Mouse (Mus musculus): Measurements from ENCODE around the gene Stk26. TPM values are rescaled to one million over a fixed set of nuclear protein-coding genes. Genes with fewer than 3 reads are reported as not detected.

The Stk26 gene
- polyA plus RNA-seq, 1 experiment: not detected

DNA sequence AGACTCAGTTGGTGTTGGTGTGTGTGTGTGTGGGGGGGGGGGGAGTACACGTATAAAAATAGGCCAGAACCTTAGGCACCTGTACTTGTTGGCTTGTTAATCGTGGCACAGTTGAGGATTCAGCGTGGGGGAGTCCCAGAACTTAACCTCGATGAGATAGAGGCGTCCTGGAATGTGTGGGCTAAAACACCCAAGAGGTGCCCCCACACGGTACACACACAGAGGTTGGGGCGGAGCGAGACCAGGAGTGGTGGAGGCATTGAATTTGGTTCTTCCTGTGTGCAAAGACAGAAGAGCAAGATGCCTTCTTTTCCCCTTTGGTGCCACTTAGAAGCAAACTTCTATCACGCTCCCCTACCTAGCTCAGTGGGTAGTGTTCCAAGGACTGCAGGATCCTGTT is 1.2 kb downstream of the Stk26 start:
- H3K36me3 ChIP-seq (ENCODE audit: control insufficient read depth, insufficient read depth): no peaks in the 10 kb centered on the region
- no peak for TF ChIP-seq POLR2AphosphoS2 (IDR thresholded peaks at IDR 0.05; ENCODE audit: insufficient read length, low read depth)
- TF ChIP-seq SRF (IDR thresholded peaks at IDR 0.05; ENCODE audit: control insufficient read depth, insufficient read length, low read depth): no peak
- TF ChIP-seq TCF3 (IDR thresholded peaks at IDR 0.05; ENCODE audit: insufficient read length, low read depth): no peak
- TF ChIP-seq MYOD1 (IDR thresholded peaks at IDR 0.05; ENCODE audit: control insufficient read depth in 1 of 3, insufficient read length in 2 of 3, low read depth in 2 of 3): no peak
- no peak for TF ChIP-seq TCF12 (IDR thresholded peaks at IDR 0.05; ENCODE audit: insufficient read depth, poor library complexity, severe bottlenecking)
- no peak for TF ChIP-seq REST (IDR thresholded peaks at IDR 0.05; ENCODE audit: insufficient read depth, insufficient read length)
- TF ChIP-seq POLR2A (IDR thresholded peaks at IDR 0.05; ENCODE audit: insufficient read length, low read depth): no peak
- no peak for TF ChIP-seq USF1 (IDR thresholded peaks at IDR 0.05; ENCODE audit: low read depth)
- no peak for TF ChIP-seq E2F4 (IDR thresholded peaks at IDR 0.05; ENCODE audit: insufficient read depth)
- no peak for TF ChIP-seq MYOG (IDR thresholded peaks at IDR 0.05; ENCODE audit: control insufficient read depth in 1 of 3, insufficient read depth in 1 of 3, insufficient read length in 2 of 3, low read depth in 2 of 3)
- TF ChIP-seq CEBPB (IDR thresholded peaks at IDR 0.05; ENCODE audit: insufficient read depth, poor library complexity, severe bottlenecking): no peak
- no peak for TF ChIP-seq MAX (IDR thresholded peaks at IDR 0.05; ENCODE audit: low read depth)
- no peak overlapping the region for H3ac ChIP-seq (ENCODE audit: control insufficient read depth, insufficient read length)
- no peak overlapping the region for H3K4me2 ChIP-seq (ENCODE audit: low read depth)
- H3K27me3 ChIP-seq (ENCODE audit: control insufficient read depth, insufficient read depth, insufficient read length): no peaks in the 10 kb centered on the region
- H3K4me3 ChIP-seq: no peak overlapping the region
- H3K79me2 ChIP-seq (ENCODE audit: control insufficient read depth, insufficient read depth): no peaks in the 10 kb centered on the region

DNA sequence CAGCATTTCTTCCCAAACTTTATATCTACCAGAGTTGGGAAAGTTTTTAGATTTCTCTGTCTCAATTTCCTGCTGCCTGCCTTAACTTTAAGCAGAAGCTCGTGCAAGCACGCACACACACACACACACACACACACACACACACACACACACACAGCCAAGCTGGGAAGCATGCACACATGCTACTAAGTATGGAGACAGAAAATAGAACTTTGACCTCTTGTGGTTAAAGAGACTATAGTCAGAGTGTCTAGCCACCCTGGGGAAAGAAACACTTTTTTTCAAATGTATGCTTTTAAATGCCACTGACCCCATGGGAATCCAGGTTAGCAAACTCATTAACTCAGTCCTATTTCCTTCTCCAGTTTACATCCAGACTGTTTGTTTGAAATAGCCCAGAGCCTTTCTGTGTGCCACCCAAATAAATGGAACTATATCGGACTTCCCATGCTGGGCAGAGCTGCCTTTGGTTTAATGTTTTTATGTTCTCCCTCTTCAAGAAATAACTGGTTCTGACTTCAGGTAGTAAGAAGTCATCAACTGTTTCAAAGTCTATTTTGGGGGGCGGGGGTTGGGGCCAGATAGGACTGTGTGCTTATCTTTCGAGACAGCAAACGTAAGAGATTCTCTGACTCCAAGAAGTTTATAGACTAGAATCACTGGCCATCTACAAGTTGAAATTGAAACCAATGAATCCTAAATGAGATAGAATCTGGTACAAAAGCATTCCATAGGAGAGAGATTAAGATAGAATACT is 9.8 kb downstream of the Stk26 start:
- TF ChIP-seq CEBPB (IDR thresholded peaks at IDR 0.05; ENCODE audit: insufficient read depth, poor library complexity, severe bottlenecking): no peak
- no peak for TF ChIP-seq POLR2A (IDR thresholded peaks at IDR 0.05; ENCODE audit: insufficient read length, low read depth)
- no peak for TF ChIP-seq MAX (IDR thresholded peaks at IDR 0.05; ENCODE audit: low read depth)

DNA sequence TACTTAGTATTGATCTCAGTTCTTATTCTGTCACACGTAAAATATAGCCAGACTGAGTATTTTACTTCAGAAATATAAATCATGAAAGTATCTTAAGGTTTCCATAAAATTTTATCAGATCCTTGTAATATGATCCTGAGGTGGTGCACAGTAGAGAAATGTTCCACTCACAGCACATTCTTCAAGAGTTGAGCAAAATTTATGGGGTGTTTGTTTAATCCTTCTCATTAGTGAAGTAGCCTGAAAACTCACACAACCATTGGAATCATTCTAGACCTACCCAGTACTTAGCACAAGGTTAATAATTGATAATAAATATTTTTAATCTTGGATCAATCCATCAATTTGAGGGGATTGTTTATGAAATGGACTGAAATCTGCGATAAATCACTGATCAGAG is 22.9 kb downstream of the Stk26 start:
- no peak overlapping the region for H3ac ChIP-seq (ENCODE audit: control insufficient read depth, insufficient read length)
- H3K79me2 ChIP-seq (ENCODE audit: control insufficient read depth, insufficient read depth): no peaks in the 10 kb centered on the region
- no peaks in the 10 kb centered on the region for H3K36me3 ChIP-seq (ENCODE audit: control insufficient read depth, insufficient read depth)
- H3K4me2 ChIP-seq (ENCODE audit: low read depth): no peak overlapping the region
- TF ChIP-seq SRF (IDR thresholded peaks at IDR 0.05; ENCODE audit: control insufficient read depth, insufficient read length, low read depth) (no peak), E2F4 (IDR thresholded peaks at IDR 0.05; ENCODE audit: insufficient read depth) (no peak), POLR2AphosphoS2 (IDR thresholded peaks at IDR 0.05; ENCODE audit: insufficient read length, low read depth) (no peak), TCF3 (IDR thresholded peaks at IDR 0.05; ENCODE audit: insufficient read length, low read depth) (no peak), MYOD1 (IDR thresholded peaks at IDR 0.05; ENCODE audit: control insufficient read depth in 1 of 3, insufficient read length in 2 of 3, low read depth in 2 of 3) (no peak), USF1 (IDR thresholded peaks at IDR 0.05; ENCODE audit: low read depth) (no peak), REST (IDR thresholded peaks at IDR 0.05; ENCODE audit: insufficient read depth, insufficient read length) (no peak), MYOG (IDR thresholded peaks at IDR 0.05; ENCODE audit: control insufficient read depth in 1 of 3, insufficient read depth in 1 of 3, insufficient read length in 2 of 3, low read depth in 2 of 3) (no peak), CEBPB (IDR thresholded peaks at IDR 0.05; ENCODE audit: insufficient read depth, poor library complexity, severe bottlenecking) (no peak), TCF12 (IDR thresholded peaks at IDR 0.05; ENCODE audit: insufficient read depth, poor library complexity, severe bottlenecking) (no peak), POLR2A (IDR thresholded peaks at IDR 0.05; ENCODE audit: insufficient read length, low read depth) (no peak), MAX (IDR thresholded peaks at IDR 0.05; ENCODE audit: low read depth) (no peak)
- H3K27me3 ChIP-seq (ENCODE audit: control insufficient read depth, insufficient read depth, insufficient read length): no peaks in the 10 kb centered on the region
- no peak overlapping the region for H3K4me3 ChIP-seq

More for the DNA sequence above, 9.8 kb downstream of the Stk26 start:
- Histone ChIP-seq H3K79me2 (ENCODE audit: control insufficient read depth, insufficient read depth) (no peaks in the 10 kb centered on the region), H3ac (ENCODE audit: control insufficient read depth, insufficient read length) (no peak overlapping the region), H3K4me3 (no peak overlapping the region), H3K4me2 (ENCODE audit: low read depth) (no peak overlapping the region), H3K27me3 (ENCODE audit: control insufficient read depth, insufficient read depth, insufficient read length) (no peaks in the 10 kb centered on the region), H3K36me3 (ENCODE audit: control insufficient read depth, insufficient read depth) (no peaks in the 10 kb centered on the region)

DNA sequence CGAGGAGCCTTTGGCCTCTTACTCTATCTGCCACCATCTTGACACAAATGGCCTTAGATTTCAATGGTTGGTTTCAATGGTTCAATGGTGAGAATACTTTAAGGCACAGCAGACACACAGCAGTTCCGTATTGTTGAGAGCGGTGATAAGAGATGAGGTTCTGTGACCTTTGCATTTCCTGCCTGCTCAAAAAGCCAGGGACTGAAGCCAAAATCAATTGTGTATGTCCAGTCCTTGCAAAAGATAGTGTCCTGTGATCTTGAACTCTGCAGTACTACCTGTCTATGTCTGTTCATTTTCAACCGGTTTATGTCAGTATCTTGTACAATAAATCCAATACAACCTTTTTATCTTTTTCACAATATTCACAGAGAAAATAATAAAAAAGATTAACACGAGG is 23.9 kb downstream of the Stk26 start:
- Histone ChIP-seq H3K27me3 (ENCODE audit: control insufficient read depth, insufficient read depth, insufficient read length) (no peaks in the 10 kb centered on the region), H3K4me3 (no peak overlapping the region), H3K79me2 (ENCODE audit: control insufficient read depth, insufficient read depth) (no peaks in the 10 kb centered on the region), H3ac (ENCODE audit: control insufficient read depth, insufficient read length) (no peak overlapping the region), H3K36me3 (ENCODE audit: control insufficient read depth, insufficient read depth) (no peaks in the 10 kb centered on the region), H3K4me2 (ENCODE audit: low read depth) (no peak overlapping the region)
- no peak for TF ChIP-seq MYOG (IDR thresholded peaks at IDR 0.05; ENCODE audit: control insufficient read depth in 1 of 3, insufficient read depth in 1 of 3, insufficient read length in 2 of 3, low read depth in 2 of 3)
- TF ChIP-seq E2F4 (IDR thresholded peaks at IDR 0.05; ENCODE audit: insufficient read depth): no peak
- no peak for TF ChIP-seq TCF3 (IDR thresholded peaks at IDR 0.05; ENCODE audit: insufficient read length, low read depth)
- TF ChIP-seq MYOD1 (IDR thresholded peaks at IDR 0.05; ENCODE audit: control insufficient read depth in 1 of 3, insufficient read length in 2 of 3, low read depth in 2 of 3): no peak
- TF ChIP-seq POLR2A (IDR thresholded peaks at IDR 0.05; ENCODE audit: insufficient read length, low read depth): no peak
- TF ChIP-seq CEBPB (IDR thresholded peaks at IDR 0.05; ENCODE audit: insufficient read depth, poor library complexity, severe bottlenecking): no peak
- no peak for TF ChIP-seq USF1 (IDR thresholded peaks at IDR 0.05; ENCODE audit: low read depth)
- TF ChIP-seq POLR2AphosphoS2 (IDR thresholded peaks at IDR 0.05; ENCODE audit: insufficient read length, low read depth): no peak
- no peak for TF ChIP-seq REST (IDR thresholded peaks at IDR 0.05; ENCODE audit: insufficient read depth, insufficient read length)
- TF ChIP-seq MAX (IDR thresholded peaks at IDR 0.05; ENCODE audit: low read depth): no peak
- TF ChIP-seq SRF (IDR thresholded peaks at IDR 0.05; ENCODE audit: control insufficient read depth, insufficient read length, low read depth): no peak
- no peak for TF ChIP-seq TCF12 (IDR thresholded peaks at IDR 0.05; ENCODE audit: insufficient read depth, poor library complexity, severe bottlenecking)
